Mouse (Mus musculus) MN1 (cell line): ENCODE data around the gene Sik1.

ENCODE experiments used
- DNase-seq: peaks from one replicate; pipeline ENCODE4 v3.0.0-alpha.2; 2016; ENCODE audit warnings: low spot score

Gene Sik1

GRCm38 (mm10) chr17:31806496-31806895 lies 49.1 kb downstream of the Sik1 start:
- DNase-seq: no peak

GRCm38 (mm10) chr17:31806025-31806424 lies 49.6 kb downstream of the Sik1 start:
- peak; percentile 67 for DNase-seq

- no peak for DNase-seq
These were observed 50.0 kb downstream of the Sik1 start for GRCm38 (mm10) chr17:31805585-31805984.

GRCm38 (mm10) chr17:31802272-31803017 lies 53.2 kb downstream of the Sik1 start:
- no peak for DNase-seq

- no peak for DNase-seq
These were observed 54.7 kb downstream of the Sik1 start for GRCm38 (mm10) chr17:31800852-31801363.

- no peak for DNase-seq
These were observed 59.7 kb downstream of the Sik1 start for GRCm38 (mm10) chr17:31795893-31796292.
